Mouse (Mus musculus) limb, embryonic 15.5 days (tissue): ENCODE results near the gene Klf12. TPM values are rescaled to one million over a fixed set of nuclear protein-coding genes. Genes with fewer than 3 reads are reported as not detected.

Source experiments
- ATAC-seq: fragments of 200-750 bp; cut with Nextera tagmentation; 2 replicates; pipeline ENCODE4 v1.8.0; 2017; ENCODE audit warnings: low read depth, moderate TSS enrichment; ENCODE audit not compliant: insufficient number of reproducible peaks, low FRiP score, low TSS enrichment
- H3K27ac ChIP-seq: fragments of 300-500 bp; sonication (generic); 2 replicates; pipeline ENCODE4 v1.5.1; 2015; ENCODE audit warnings: moderate library complexity, mild to moderate bottlenecking, inconsistent platforms
- H3K27me3 ChIP-seq: fragments of 300-500 bp; sonication (generic); 2 replicates; pipeline ENCODE4 v1.6.1; 2015; ENCODE audit warnings: inconsistent platforms
- H3K36me3 ChIP-seq: fragments of 300-500 bp; sonication (generic); 2 replicates; pipeline ENCODE4 v1.6.1; 2015; ENCODE audit warnings: inconsistent platforms
- H3K4me1 ChIP-seq: fragments of 300-500 bp; sonication (generic); 2 replicates; pipeline ENCODE4 v1.6.1; 2015; ENCODE audit warnings: inconsistent platforms
- H3K4me2 ChIP-seq: fragments of 300-500 bp; sonication (generic); 2 replicates; pipeline ENCODE4 v1.6.1; 2015; ENCODE audit warnings: mild to moderate bottlenecking, inconsistent platforms
- H3K4me3 ChIP-seq: fragments of 300-500 bp; sonication (generic); 2 replicates; pipeline ENCODE4 v1.5.1; 2015; ENCODE audit warnings: mild to moderate bottlenecking, inconsistent platforms
- H3K9ac ChIP-seq: fragments of 300-500 bp; sonication (generic); 2 replicates; pipeline ENCODE4 v1.6.1; 2015; ENCODE audit warnings: inconsistent platforms
- H3K9me3 ChIP-seq: fragments of 300-500 bp; sonication (generic); 2 replicates; pipeline ENCODE4 v1.6.1; 2016; ENCODE audit warnings: inconsistent platforms
- WGBS: fragments of 180-500 bp; shearing (Covaris S2); methylation state at CpG from one replicate; pipeline ENCODE4 v1.1.7; 2015; 5-methylcytosine and 5-hydroxymethylcytosine counted together
- polyA plus RNA-seq: library from polyadenylated mRNA; unstranded; fragments of >200 nt; fragmentation: Nextera tagmentation; extraction: Ambion mirVana; gene quantifications from 2 replicates; pipeline ENCODE4 v1.2.1, GENCODE M21; 2015

The Klf12 gene
- 21.9 and 23.7 TPM in 2 replicates for polyA plus RNA-seq

DNA sequence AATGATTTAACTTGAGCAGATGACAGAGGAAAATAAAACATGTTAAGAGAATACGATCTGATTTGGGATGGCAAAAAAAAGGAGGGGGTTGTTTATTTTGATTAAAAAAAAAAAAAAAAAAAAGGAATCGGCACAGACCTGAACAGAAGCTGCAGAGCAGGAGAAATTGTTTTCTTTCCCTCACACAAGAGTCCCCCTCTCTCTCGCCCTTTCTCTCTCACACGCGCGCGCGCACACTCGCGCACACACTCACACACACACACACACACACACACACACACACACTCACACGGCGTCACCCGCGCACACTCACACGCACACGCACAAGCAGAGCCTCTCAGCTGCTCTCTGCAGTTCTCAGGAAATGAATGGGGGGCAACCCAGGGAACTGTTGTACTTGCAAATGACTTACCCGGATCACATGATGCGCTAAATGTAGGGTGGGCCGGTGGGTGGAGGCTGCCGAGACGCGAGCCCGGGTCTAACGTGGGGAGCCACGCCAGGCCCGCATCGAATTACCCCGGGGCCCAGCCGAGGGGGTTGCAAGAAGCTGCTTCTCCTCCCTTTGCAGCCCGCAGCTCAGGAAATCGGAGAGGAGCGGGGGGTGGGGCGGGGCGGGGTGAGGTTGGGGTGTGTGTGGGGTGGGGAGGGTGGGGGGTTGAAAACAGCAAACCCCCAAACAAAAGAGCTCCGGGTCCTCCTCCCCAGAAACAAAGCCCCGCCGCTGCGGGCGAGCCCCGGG is at the start of gene Klf12:
Gene Klf12, minus strand, starts transcription at position 561 of the 742 bp plus-strand sequence.
- peak within 1 kb of the TSS; percentile 54 for H3K4me3 ChIP-seq
- peak within 1 kb of the TSS; percentile 94 for H3K27ac ChIP-seq
- no peaks in the 10 kb centered on the region for H3K27me3 ChIP-seq
- H3K9me3 ChIP-seq = no peaks in the 10 kb centered on the region
- H3K36me3 ChIP-seq = no peaks in the 10 kb centered on the region
- H3K4me1 ChIP-seq = peaks cover 20% of the 10 kb centered on the region
- 0% methylated on average over 38 of the region's 40 CpGs for WGBS
- H3K4me2 ChIP-seq = peak within 1 kb of the TSS; percentile 92
- peak; percentile 84 for ATAC-seq
- H3K9ac ChIP-seq = peak within 1 kb of the TSS; percentile 53

DNA sequence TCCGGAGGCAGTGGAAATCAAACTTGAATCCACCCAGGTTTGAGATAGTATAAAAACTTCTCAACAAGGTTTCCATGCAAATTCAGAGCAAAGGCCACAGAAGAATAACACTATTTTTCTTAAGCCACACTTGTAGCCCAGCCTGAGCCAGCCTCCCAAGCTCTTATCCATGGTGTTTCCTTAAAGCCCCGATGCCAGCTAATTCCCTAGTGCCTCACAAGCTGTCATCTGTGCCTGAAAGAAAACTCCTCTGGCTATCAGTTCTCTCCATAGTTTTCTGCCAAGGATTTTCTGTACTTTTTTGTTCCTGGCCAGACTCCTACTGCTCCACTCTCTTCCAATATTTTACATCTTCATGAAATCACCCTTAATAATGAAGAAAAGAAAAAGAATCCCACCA is 48.9 kb upstream of the Klf12 start:
- WGBS = 63% methylated on average over 2 of the region's 2 CpGs
- Histone ChIP-seq H3K4me1 (no peaks in the 10 kb centered on the region), H3K27ac (no peak overlapping the region), H3K36me3 (no peaks in the 10 kb centered on the region), H3K4me2 (no peak overlapping the region), H3K27me3 (no peaks in the 10 kb centered on the region), H3K4me3 (no peak overlapping the region), H3K9me3 (no peaks in the 10 kb centered on the region), H3K9ac (no peak overlapping the region)
- no peak for ATAC-seq

DNA sequence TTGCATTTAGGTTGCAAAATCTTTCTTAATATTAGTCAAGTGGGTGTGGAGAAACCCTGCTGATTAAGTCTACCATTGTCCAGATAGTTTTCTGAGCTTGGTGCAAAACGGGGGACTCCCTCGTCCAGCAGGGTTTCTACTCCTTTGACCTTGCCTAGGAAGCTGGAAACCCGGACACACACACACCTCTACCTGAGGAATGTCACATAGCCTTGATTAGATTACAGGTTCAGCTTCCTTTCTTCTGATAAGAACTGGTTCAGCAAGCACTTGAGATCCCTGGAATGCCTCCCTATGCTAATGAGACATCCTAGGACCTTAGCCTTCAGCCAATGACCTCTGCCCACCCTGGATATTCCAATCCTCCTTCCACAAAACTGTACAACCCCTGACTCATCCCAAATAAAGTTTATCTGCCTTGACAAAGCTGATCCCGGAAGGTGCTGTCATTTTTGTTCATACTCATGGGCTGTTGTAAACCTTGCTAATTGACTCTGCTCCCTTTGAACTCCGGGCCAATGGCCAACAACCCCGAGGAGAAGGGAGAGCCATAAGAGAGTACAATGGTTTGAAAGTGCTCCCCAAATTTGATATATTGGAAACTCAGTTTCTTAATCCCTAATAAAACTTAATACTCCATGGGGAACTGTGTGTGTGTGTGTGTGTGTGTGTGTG is 44.3 kb upstream of the Klf12 start:
- 62% methylated on average over 6 of the region's 6 CpGs for WGBS
- no peaks in the 10 kb centered on the region for H3K9me3 ChIP-seq
- no peak for ATAC-seq

DNA sequence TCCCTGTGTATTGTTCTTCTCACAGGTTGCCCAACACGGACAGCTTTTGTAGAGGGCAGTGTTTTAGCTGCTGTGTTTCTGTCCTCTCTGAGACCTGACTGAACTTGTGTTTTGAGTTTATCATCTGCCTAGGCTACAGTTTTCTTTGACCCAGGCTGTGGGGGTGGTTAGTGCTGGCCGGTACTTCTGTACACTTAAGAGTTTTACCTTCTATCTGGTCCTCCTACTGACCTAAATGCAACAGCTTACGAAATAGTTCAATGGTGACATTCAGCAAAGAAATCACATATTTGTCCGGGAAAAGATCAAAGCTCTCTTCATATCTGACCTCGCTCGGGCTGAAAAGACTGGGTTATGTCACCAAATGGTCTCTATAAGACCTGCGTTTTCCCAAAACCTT is 39.8 kb upstream of the Klf12 start:
- Histone ChIP-seq H3K4me1 (no peaks in the 10 kb centered on the region), H3K27me3 (no peaks in the 10 kb centered on the region), H3K4me2 (no peak overlapping the region), H3K36me3 (no peaks in the 10 kb centered on the region), H3K27ac (no peak overlapping the region), H3K4me3 (no peak overlapping the region), H3K9ac (no peak overlapping the region), H3K9me3 (no peaks in the 10 kb centered on the region)
- ATAC-seq = no peak
- 76% methylated on average over 7 of the region's 7 CpGs for WGBS

More for the DNA sequence above, 44.3 kb upstream of the Klf12 start:
- H3K9ac ChIP-seq = no peak overlapping the region
- no peaks in the 10 kb centered on the region for H3K36me3 ChIP-seq
- H3K4me1 ChIP-seq = no peaks in the 10 kb centered on the region
- no peak overlapping the region for H3K4me2 ChIP-seq
- H3K27me3 ChIP-seq = no peaks in the 10 kb centered on the region
- no peak overlapping the region for H3K27ac ChIP-seq
- no peak overlapping the region for H3K4me3 ChIP-seq

DNA sequence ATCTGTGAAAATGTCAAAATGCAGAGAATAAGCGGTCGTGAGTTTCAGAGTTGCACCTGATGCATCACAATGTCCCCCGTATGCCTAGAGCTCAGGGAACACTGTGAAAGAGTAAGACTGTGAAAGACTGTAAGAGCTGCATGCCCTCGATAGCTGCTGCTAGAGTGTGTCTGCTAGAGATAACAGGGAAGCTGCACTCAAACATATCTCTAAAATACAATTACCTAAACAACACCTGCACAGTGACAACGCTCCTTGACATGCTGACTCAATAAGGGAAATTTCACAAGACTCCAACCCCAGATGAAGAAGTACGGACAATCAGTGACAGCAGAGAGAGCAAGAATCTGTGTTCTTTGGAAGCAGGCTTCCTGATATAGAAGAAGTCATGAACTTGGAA is 37.5 kb upstream of the Klf12 start:
- WGBS = 95% methylated on average over 6 of the region's 6 CpGs
- ATAC-seq = no peak
- H3K36me3 ChIP-seq = no peaks in the 10 kb centered on the region

DNA sequence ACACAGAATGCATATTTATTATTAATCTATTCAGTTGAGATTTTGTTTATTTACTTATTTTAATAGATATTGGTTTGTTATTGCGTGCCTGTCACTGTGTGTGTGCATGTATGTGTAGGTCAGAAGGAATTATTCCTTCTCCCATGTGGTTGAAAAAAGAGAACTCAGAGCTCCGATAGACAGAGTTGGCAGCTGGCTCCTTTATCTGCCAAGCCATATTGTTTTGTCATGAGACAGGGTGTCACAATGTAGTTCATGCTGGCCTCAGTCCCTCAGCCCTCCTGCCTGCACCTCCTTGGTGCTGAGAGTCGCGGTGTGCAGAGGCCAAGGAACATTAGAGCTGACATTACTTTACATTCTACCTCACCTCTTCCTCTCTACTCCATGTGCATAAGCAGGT is 32.3 kb upstream of the Klf12 start:
- no peak for ATAC-seq
- Histone ChIP-seq H3K36me3 (no peaks in the 10 kb centered on the region), H3K4me2 (no peak overlapping the region), H3K9me3 (no peaks in the 10 kb centered on the region), H3K27ac (no peak overlapping the region), H3K4me1 (no peaks in the 10 kb centered on the region), H3K27me3 (no peaks in the 10 kb centered on the region), H3K4me3 (no peak overlapping the region), H3K9ac (no peak overlapping the region)
- WGBS = 86% methylated on average over 4 of the region's 4 CpGs

More for the DNA sequence above, 37.5 kb upstream of the Klf12 start:
- Histone ChIP-seq H3K4me3 (no peak overlapping the region), H3K27ac (no peak overlapping the region), H3K4me1 (no peaks in the 10 kb centered on the region), H3K9ac (no peak overlapping the region), H3K4me2 (no peak overlapping the region), H3K9me3 (no peaks in the 10 kb centered on the region), H3K27me3 (no peaks in the 10 kb centered on the region)

DNA sequence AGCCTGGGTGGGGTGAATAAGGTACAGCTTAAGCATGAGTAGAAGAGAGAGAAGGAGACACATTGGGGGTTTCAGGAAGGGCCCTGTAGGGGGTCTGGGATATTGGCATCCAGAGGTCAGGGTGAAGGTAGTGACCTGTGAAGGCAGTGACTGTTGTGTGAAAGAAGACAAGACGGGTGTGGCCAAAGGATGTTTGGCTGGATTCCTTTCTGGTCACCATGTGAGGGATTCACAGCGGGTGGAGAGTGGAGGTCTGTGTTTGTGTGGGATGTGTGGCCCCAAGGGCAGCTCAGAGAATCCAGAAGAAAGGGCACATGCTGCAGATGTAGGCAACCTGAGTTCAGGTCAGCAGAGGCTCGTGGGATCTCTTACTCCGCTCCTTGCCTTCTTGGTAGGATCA is 29.6 kb upstream of the Klf12 start:
- H3K36me3 ChIP-seq = no peaks in the 10 kb centered on the region
- 88% methylated on average over 4 of the region's 4 CpGs for WGBS
- H3K4me3 ChIP-seq = no peak overlapping the region

DNA sequence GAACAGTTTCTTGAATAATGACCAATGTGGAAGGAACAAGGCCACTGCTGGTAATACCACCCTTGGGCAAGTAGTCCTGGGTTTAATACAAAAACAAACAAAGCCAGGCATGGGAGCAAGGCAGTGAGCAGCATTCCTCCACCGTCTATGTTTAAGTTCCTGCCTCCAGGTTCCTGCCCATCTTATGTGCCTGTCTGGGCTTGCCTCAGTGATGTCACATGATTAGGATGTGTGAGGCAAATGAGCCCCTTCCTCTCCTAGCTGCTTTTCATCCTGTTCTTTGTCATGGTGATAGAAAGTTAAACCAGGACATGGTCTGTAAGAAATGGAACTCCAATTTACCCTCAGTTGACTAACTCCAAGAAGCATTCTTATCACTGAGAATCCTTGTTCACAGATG is 16.4 kb upstream of the Klf12 start:
- Histone ChIP-seq H3K27me3 (no peaks in the 10 kb centered on the region), H3K9ac (no peak overlapping the region), H3K4me1 (no peaks in the 10 kb centered on the region), H3K36me3 (no peaks in the 10 kb centered on the region), H3K4me2 (no peak overlapping the region), H3K4me3 (no peak overlapping the region), H3K27ac (no peak overlapping the region), H3K9me3 (no peaks in the 10 kb centered on the region)
- no peak for ATAC-seq
- 69% methylated on average over 1 of the region's 1 CpGs for WGBS

More for the DNA sequence above, 29.6 kb upstream of the Klf12 start:
- ATAC-seq = no peak
- Histone ChIP-seq H3K4me2 (no peak overlapping the region), H3K4me1 (no peaks in the 10 kb centered on the region), H3K9ac (no peak overlapping the region), H3K9me3 (no peaks in the 10 kb centered on the region), H3K27me3 (no peaks in the 10 kb centered on the region), H3K27ac (no peak overlapping the region)

DNA sequence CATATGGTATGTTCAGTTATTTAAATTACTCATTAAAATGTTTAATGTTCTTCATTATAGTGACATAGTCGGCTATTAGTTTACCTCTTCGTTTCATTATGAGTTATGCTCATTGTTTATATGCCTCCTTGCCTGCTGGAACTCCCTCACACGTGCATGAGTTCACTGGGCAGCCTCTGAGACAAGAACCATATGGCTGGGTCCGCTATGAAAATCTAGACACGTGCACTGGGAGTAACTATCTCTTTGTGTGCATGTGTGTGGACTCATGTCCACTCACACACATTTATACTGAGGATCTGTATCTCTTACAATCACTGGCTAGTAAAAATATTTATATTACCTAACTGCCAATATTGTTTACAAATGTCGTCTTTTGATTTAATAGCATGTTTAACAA is 14.4 kb upstream of the Klf12 start:
- no peaks in the 10 kb centered on the region for H3K27me3 ChIP-seq
- no peak for ATAC-seq
- no peaks in the 10 kb centered on the region for H3K36me3 ChIP-seq
- no peak overlapping the region for H3K27ac ChIP-seq
- H3K4me2 ChIP-seq = no peak overlapping the region
- H3K4me3 ChIP-seq = no peak overlapping the region
- WGBS = 29% methylated on average over 6 of the region's 6 CpGs
- no peaks in the 10 kb centered on the region for H3K4me1 ChIP-seq
- H3K9me3 ChIP-seq = no peaks in the 10 kb centered on the region
- no peak overlapping the region for H3K9ac ChIP-seq

DNA sequence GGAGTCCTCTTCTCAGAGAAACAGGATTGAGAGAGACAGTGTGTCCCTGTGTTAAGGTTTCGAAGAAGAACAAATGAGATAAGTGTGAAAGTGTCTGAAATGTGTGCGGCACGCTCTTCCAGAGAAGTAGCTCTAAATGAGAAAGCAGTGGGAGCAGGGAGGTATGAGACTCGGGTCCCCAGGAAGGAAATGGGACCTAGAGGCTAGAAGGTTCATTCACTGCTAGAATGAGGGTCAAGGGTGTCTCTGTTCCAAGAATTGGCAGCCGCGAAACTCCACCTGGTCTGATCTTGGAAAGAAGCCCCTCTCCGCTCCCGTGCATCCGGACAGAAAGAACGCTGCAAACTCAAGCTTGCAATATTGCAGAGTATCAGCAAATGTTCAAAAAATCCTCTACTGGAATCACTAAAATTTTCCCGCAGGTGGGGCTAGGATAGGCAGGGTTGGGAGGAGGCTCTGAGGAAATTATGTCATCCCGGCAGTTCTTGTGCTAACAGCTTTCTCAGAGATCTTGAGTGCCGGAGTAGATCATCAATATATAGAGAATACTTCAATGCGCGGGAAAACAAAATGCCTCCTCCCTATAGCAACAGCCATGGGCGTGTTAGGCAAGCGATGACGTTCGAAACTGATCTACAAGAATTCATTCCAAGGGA is 2.2 kb upstream of the Klf12 start:
- no peaks in the 10 kb centered on the region for H3K36me3 ChIP-seq
- no peaks in the 10 kb centered on the region for H3K27me3 ChIP-seq
- peak overlapping the region; percentile 53 for H3K9ac ChIP-seq
- WGBS = 5% methylated on average over 19 of the region's 19 CpGs
- H3K9me3 ChIP-seq = no peaks in the 10 kb centered on the region
- no peak for ATAC-seq
- H3K4me1 ChIP-seq = peaks cover 20% of the 10 kb centered on the region
- peak overlapping the region; percentile 92 for H3K4me2 ChIP-seq
- peak overlapping the region; percentile 94 for H3K27ac ChIP-seq
- peak overlapping the region; percentile 54 for H3K4me3 ChIP-seq

DNA sequence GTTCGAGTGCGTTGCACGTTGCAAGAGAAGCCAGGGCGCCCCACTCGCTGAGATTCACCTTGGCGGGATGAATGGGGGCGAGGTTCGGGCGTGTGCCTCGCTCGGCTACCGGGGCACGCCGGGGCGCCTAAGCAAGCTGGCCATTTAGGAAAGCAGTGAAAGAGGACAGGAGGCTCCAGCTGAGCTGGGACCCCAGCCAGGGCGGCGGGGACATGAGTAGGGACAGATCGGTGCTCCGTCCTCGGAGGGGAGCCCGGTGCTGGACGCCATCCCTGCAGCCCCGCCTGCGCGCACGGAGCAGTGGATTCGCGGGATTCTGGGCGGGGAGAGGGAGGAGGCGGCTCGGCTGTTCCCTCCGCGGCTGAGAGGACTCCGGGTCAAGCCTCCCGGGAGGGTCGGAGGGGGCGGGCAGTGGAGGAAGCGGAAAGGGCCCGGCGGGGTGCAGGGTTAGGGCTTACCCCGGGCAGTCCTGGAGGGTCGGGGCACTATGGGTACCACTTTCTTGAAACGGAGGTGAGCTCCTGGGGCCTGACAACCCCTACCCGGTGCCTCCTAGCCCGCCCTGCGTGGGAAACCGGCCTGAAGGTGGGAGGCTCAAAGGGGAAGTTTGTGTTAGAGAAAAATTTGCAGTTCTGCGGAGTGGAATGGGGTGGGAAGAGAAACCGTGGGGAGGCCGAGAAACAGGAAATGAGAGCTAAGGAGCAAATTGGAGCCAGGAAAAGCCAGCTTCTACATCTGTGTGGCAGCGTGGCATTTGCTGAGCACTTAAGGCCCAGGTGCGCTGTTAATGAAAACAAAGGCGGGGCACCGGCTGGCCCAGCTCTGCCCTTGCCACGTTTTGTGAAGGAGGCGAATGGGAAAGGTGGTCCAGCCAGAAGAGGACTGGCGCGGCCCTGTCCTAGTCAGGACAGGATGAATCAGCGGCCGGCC is 1.4 kb upstream of the Klf12 start:
- peak overlapping the region; percentile 53 for H3K9ac ChIP-seq
- no peaks in the 10 kb centered on the region for H3K9me3 ChIP-seq
- H3K4me1 ChIP-seq = peaks cover 20% of the 10 kb centered on the region
- no peaks in the 10 kb centered on the region for H3K27me3 ChIP-seq
- under 1% methylated on average over 60 of the region's 60 CpGs for WGBS
- ATAC-seq = peak; percentile 37
- no peaks in the 10 kb centered on the region for H3K36me3 ChIP-seq
- peak overlapping the region; percentile 54 for H3K4me3 ChIP-seq
- H3K27ac ChIP-seq = peak overlapping the region; percentile 94
- peak overlapping the region; percentile 92 for H3K4me2 ChIP-seq
